Mouse (Mus musculus) liver, embryonic 14.5 days (tissue): ENCODE measurements around the gene Ppm1g. TPM values are rescaled to one million over a fixed set of nuclear protein-coding genes. Genes with fewer than 3 reads are reported as not detected.

Source experiments
- ATAC-seq: fragments of 200-750 bp; cut with Nextera tagmentation; 2 replicates; pipeline ENCODE4 v1.8.0; 2017; ENCODE audit warnings: moderate number of reproducible peaks, mild to moderate bottlenecking, moderate library complexity; ENCODE audit not compliant: insufficient read depth
- DNase-seq, 3 experiments: peaks; one replicate each; pipeline ENCODE4 v3.0.0-alpha.2; 2012 to 2013; ENCODE audit warnings: low read depth in 3 of 3, low spot score in 3 of 3
- H3K27ac ChIP-seq: fragments of 300-500 bp; sonication (generic); 2 replicates; pipeline ENCODE4 v1.5.1; 2014; ENCODE audit warnings: moderate library complexity, mild to moderate bottlenecking, control low read depth, inconsistent platforms
- H3K27me3 ChIP-seq: fragments of 300-500 bp; sonication (generic); 2 replicates; pipeline ENCODE4 v1.6.1; 2014; ENCODE audit warnings: mild to moderate bottlenecking, low read length, moderate library complexity; ENCODE audit not compliant: control insufficient read depth, insufficient read depth
- H3K36me3 ChIP-seq: fragments of 300-500 bp; sonication (generic); replicated peaks from 2 replicates; pipeline ENCODE4 v1.6.1; 2014; ENCODE audit warnings: low read depth; ENCODE audit not compliant: control insufficient read depth, insufficient read depth
- H3K4me1 ChIP-seq, 2 experiments: fragments of 200-500 bp in 1 of 2; fragments of 300-500 bp in 1 of 2; sonication (generic) in 1 of 2; replicated peaks; 2 replicates each; pipeline ENCODE4 v1.6.1; 2012 to 2014; ENCODE audit warnings: antibody characterized with exemption in 1 of 2, inconsistent platforms in 1 of 2, low read length in 1 of 2; ENCODE audit not compliant: control insufficient read depth in 2 of 2, insufficient read depth in 2 of 2
- H3K4me2 ChIP-seq: fragments of 300-500 bp; sonication (generic); 2 replicates; pipeline ENCODE4 v1.6.1; 2014; ENCODE audit warnings: low read depth, mild to moderate bottlenecking, control low read depth, moderate library complexity
- H3K4me3 ChIP-seq, 2 experiments: fragments of 200-500 bp in 1 of 2; fragments of 300-500 bp in 1 of 2; sonication (generic) in 1 of 2; 2 replicates each; pipeline ENCODE4 v1.5.1; 2012 to 2014; ENCODE audit warnings: low read depth in 2 of 2, low read length in 2 of 2, mild to moderate bottlenecking in 2 of 2, control low read depth in 1 of 2, inconsistent platforms in 1 of 2, moderate library complexity in 1 of 2; ENCODE audit not compliant: insufficient read depth in 1 of 2
- H3K9ac ChIP-seq: fragments of 300-500 bp; sonication (generic); replicated peaks from 2 replicates; pipeline ENCODE4 v1.6.1; 2014; ENCODE audit warnings: mild to moderate bottlenecking, control low read depth, moderate library complexity
- H3K9me3 ChIP-seq: fragments of 300-500 bp; sonication (generic); 2 replicates; pipeline ENCODE4 v1.6.1; 2016; ENCODE audit warnings: low read length, mixed read lengths; ENCODE audit not compliant: control insufficient read depth
- CTCF ChIP-seq: IDR thresholded peaks from 2 replicates; pipeline ENCODE4 v1.5.1; 2016; ENCODE audit warnings: antibody characterized with exemption, low read depth, control low read depth
- EP300 ChIP-seq: IDR thresholded peaks from 2 replicates; pipeline ENCODE4 v1.6.1; 2016; ENCODE audit warnings: antibody characterized with exemption, low read depth
- WGBS: fragments of 180-500 bp; shearing (Covaris S2); extraction: QIAGEN DNeasy Blood & Tissue Kit; methylation state at CpG from one replicate; pipeline ENCODE4 v1.1.7; 2014; ENCODE audit not compliant: insufficient replicate concordance; 5-methylcytosine and 5-hydroxymethylcytosine counted together
- polyA plus RNA-seq, 2 experiments: library from polyadenylated mRNA; depleted of rRNA in 1 of 2; stranded (reverse) in 1 of 2; unstranded in 1 of 2; fragments of >200 nt; fragmentation: Nextera tagmentation in 1 of 2; extraction: Ambion mirVana in 1 of 2; gene quantifications; 2 replicates each; pipeline versions ENCODE4 v1.2.1 to v1.2.3; 2012 to 2014

Ppm1g gene
- polyA plus RNA-seq, 2 experiments: 98.9 to 115 TPM

DNA sequence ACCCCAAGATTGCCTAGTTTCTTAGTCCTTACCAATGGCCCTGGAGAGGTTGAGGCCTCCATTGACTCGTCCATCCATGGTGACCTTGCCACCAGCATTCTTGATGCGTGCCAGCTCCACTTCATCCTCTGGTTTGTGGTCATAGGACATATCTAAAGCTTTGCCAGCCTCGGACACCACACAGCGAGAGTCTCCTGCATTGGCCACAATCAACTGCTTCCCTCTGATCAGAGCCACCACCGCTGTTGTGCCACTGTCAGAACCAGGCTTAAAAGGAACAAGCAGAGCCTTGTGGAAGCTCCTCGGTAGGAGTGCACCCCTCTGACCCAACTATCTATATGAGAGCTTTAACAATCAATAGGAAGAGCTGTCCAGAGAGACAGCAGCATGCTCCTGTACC is 16.1 kb downstream of the Ppm1g start:
- H3K4me3 ChIP-seq: no peak overlapping the region
- H3K27ac ChIP-seq: no peak overlapping the region
- TF ChIP-seq EP300 (no peak), CTCF (no peak)
- H3K36me3 ChIP-seq: peaks cover 70% of the 10 kb centered on the region
- no peak overlapping the region for H3K9ac ChIP-seq
- H3K9me3 ChIP-seq: no peaks in the 10 kb centered on the region; the same call in 1 of the 2 replicates
- no peak for DNase-seq
- no peaks in the 10 kb centered on the region for H3K27me3 ChIP-seq
- 87% methylated on average over 6 of the region's 6 CpGs for WGBS
- H3K4me2 ChIP-seq: no peak overlapping the region
- peaks cover 0 to 3% of the 10 kb centered on the region in 2 experiments; a peak in 3 of 4 replicates for H3K4me1 ChIP-seq
- ATAC-seq: no peak

DNA sequence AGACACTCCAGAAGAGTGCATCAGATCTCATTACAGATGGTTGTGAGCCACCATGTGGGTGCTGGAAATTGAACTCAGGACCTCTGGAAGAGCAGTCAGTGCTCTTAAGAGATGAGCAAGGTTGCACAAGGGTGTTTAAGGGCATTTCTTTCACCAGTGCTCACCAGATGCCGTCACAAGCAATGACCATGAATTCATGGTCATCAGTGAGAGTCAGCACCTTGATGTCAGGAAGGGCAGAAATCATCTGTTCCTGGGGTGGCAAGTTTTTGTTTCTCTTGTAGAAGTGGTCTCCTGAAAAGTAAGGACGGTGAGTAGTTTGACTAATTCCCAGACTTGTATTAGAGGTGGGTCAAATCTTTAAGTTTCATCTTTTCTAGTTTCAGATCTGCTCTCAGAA is 16.6 kb downstream of the Ppm1g start:
- no peak overlapping the region for H3K27ac ChIP-seq
- ATAC-seq (no peak), DNase-seq (no peak)
- H3K4me3 ChIP-seq: no peak overlapping the region
- H3K27me3 ChIP-seq: no peaks in the 10 kb centered on the region
- no peaks in the 10 kb centered on the region; the same call in 1 of the 2 replicates for H3K9me3 ChIP-seq
- WGBS: 77% methylated on average over 2 of the region's 2 CpGs
- H3K4me2 ChIP-seq: no peak overlapping the region
- peaks cover 0 to 3% of the 10 kb centered on the region in 2 experiments; a peak in 3 of 4 replicates for H3K4me1 ChIP-seq
- peaks cover 76% of the 10 kb centered on the region for H3K36me3 ChIP-seq
- TF ChIP-seq EP300: no peak
- TF ChIP-seq CTCF: no peak
- no peak overlapping the region for H3K9ac ChIP-seq

DNA sequence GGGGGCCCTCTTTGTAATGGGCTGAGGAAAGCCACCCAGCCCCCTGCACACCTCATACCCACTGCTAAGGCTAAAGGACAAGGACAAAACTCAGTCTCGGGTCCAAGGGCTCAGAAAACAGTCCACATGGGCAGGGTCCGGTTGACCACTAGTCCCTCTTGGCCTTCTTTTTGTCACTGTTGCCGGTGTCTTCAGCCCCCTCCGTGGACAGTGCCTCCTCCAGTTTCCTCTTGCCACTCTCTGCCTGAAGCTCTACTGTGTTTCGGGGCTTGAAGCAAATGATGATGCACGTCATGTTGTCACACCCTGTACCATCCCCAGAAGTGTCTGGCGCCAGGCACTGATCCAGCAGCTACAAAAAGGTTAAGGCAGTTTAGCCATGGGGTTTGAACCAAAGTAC is 17.6 kb downstream of the Ppm1g start:
- 77% methylated on average over 7 of the region's 7 CpGs for WGBS
- Histone ChIP-seq H3K4me1 (peaks cover 0 to 3% of the 10 kb centered on the region in 2 experiments; a peak in 3 of 4 replicates), H3K36me3 (peaks cover 78% of the 10 kb centered on the region), H3K27ac (no peak overlapping the region), H3K27me3 (no peaks in the 10 kb centered on the region), H3K4me3 (peak overlapping the region in 1 of 2 experiments; percentile 77; a peak in 2 of 4 replicates), H3K4me2 (peak overlapping the region; percentile 61), H3K9me3 (no peaks in the 10 kb centered on the region; the same call in 1 of the 2 replicates), H3K9ac (no peak overlapping the region)
- no peak for ATAC-seq
- DNase-seq: no peak
- TF ChIP-seq EP300: no peak
- no peak for TF ChIP-seq CTCF

DNA sequence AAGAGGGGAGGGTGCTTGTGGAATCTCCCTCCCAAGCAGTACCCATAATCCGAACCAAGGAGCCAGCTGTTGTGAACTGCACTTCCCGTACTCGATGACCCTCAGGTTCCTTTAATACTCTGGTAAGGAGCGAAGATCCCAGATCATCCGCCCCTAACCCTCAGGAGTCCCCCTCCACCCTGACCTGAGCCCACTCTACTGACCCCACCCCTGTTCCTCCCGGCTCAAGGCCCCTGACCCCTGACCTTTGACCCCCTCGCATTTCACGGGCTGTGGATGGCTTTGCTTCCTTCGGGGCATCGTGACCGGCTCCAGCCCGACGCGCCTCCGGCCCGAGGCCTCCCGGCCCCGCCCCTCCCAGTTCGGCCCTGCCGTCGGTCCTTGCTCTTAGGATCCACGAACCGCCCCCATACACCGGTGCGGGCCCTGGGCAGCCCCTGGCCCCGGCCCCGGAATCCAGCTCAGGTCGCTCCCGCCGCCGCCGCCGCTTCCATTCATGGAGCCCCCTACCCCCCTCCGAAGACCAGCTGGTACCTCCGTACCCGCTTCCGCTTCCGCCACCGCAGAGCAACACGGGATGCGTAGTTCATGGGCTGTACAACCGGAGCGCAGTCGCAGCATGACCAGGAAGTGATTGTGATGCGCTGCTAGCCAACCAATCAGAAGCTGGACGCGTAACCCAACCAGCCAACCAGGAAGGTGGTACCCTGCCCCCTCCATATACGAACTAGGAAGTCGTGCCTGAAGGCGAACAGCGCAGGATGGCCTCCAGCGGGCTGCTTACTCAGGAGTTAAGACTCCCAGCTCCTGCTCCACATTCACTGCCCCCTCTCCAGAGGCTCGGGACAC is 18.5 kb downstream of the Ppm1g start, which contains the start of gene Zfp513:
Gene Zfp513, minus strand, starts transcription at position 562 of the 849 bp plus-strand sequence.
- Histone ChIP-seq H3K27me3 (no peaks in the 10 kb centered on the region), H3K36me3 (peaks cover 76% of the 10 kb centered on the region), H3K4me1 (peaks cover 0 to 3% of the 10 kb centered on the region in 2 experiments; a peak in 3 of 4 replicates), H3K27ac (peak within 1 kb of the TSS; percentile 43), H3K9ac (peak within 1 kb of the TSS; percentile 67), H3K4me2 (peak within 1 kb of the TSS; percentile 87), H3K9me3 (no peaks in the 10 kb centered on the region; the same call in 1 of the 2 replicates), H3K4me3 (peak within 1 kb of the TSS; percentile 77 to 85)
- TF ChIP-seq EP300 (0 out of 2 replicates have a peak, but pooled peaks have one; percentile 12), CTCF (peak; percentile 23; the same call in 1 of the 2 replicates)
- ATAC-seq (peak; percentile 95), DNase-seq (peak; percentile 94 to 96 (median 95))
- WGBS: 1% methylated on average over 53 of the region's 53 CpGs

DNA sequence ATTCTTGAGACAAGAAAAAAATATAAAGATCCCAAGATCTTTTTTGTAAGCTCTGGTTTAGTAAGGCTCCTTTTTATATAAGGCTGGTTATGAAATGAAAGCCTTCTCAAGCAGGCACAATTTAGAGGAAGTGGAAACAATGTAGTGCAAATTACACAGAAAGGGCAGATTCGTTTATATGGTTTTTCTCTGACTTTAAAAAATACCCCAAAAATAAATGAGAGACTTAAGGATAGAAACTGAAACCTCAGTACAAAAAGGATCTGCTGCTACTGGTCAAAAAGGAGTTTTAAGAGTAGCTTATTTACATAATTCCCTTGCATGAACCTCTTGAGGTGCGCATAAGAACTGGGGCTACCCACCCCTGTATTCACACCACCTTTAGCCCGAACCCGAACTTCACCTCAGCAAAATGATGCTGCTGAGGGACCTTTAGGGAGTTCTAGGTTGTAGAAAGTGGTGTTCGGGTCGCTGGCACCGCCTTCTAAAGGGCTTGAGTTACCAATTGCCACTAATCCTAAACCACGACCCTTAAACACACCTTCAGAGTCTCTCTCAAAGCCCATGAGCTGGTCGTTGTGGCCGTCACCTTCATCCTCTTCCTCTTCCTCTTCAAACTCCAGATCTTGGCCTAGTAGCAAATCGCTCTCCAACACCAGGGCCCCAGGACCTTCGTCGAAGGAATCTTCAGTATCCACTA is 19.3 kb downstream of the Ppm1g start:
- Histone ChIP-seq H3K9me3 (no peaks in the 10 kb centered on the region; the same call in 1 of the 2 replicates), H3K36me3 (peaks cover 75% of the 10 kb centered on the region), H3K4me2 (peak overlapping the region; percentile 87), H3K9ac (peak overlapping the region; percentile 67), H3K4me1 (peaks cover 0 to 3% of the 10 kb centered on the region in 2 experiments; a peak in 3 of 4 replicates), H3K27me3 (no peaks in the 10 kb centered on the region), H3K4me3 (peak overlapping the region; percentile 77 to 85), H3K27ac (peak overlapping the region; percentile 36)
- TF ChIP-seq EP300: no peak
- no peak for ATAC-seq
- DNase-seq: no peak
- WGBS: 18% methylated on average over 13 of the region's 13 CpGs
